Mouse (Mus musculus) right cerebral cortex, postnatal 4 days (tissue): ENCODE measurements around the gene Dock2.

ENCODE experiments used
- DNase-seq: peaks from one replicate; pipeline ENCODE4 v3.0.0-alpha.2; 2022

Dock2 gene

GRCm38 (mm10) chr11:34181214-34182117 lies 602.2 kb downstream of the Dock2 start:
- peak; percentile 36 for DNase-seq

DNA sequence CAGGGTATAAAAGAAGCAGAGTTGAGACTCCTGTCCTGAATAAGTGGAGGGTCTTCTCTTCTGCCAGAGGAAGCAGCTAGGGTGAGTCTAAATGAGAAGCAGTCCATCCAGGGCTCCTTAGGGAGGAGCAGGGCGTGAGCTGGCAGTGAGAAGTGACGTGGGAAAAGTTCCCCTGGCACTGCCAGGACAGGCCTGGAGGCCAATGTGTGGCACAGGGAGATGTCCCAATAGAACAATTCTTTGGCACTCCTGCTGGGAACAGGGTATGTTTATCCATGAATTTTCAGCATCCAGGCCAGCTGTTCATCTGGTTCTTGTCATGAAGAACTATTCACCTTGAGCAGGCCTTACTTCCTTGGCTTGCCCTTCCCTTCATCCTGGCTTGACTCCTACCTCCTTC lies 604.9 kb downstream of the Dock2 start:
- no peak for DNase-seq
